Mouse (Mus musculus): ENCODE results near the gene Trim31.

The Trim31 gene

DNA sequence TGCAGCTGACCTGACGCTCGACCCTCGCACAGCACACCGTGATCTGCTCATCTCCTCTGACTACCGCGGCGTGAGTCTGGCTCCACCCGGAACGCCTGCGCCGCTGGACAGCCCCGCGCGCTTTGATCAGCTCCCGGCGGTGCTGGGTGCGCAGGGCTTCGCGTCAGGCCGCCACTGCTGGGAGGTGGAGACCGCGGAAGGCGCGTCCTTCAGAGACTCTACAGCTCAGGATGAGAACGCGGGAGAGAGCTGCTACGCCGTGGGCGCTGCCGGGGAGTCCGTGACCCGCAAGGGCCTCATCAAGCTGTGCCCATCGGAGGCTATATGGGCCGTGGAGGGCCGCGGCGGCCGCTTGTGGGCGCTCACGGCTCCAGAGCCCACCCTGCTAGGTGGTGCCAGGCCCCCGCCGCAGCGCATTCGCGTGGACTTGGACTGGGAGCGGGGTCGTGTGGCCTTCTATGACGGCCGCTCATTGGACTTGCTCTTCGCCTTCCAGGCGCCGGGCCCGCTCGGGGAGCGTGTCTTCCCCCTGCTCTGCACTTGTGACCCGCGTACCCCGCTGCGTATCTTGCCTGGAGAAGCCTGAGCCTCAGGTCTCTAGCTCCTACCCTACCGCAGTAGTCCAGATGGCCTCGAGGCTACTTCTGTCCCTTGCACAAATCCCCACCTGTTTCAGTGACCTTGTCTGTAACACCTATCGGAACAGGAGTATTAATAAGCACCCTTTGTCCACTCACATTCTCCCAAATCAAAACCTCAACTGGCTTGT is 49.3 kb downstream of the Trim31 start:
- DNase-seq = peak; percentile 96

DNA sequence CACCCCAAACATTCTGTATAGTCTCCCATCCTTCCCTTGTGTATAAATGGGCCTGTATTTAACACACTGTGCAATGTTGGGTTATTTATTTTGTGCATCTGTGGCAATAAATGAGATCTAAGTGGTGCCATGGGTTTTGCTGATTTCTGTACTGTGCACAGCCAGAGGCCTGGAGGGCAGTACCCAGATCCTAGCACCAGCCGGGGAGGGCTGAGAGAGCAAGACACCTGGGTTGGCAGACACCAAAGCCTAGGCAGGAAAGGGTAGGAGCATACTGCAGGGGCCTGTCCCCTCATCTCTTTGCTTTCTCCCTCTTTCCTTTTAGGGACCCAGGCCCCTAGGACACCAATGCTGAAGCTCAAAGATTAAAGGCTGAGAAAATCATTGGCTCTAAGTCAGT is 50.4 kb downstream of the Trim31 start:
- peak; percentile 88 for DNase-seq

GRCm38 (mm10) chr17:36949265-36949664 is 51.3 kb downstream of the Trim31 start:
- peak; percentile 88 for DNase-seq

DNA sequence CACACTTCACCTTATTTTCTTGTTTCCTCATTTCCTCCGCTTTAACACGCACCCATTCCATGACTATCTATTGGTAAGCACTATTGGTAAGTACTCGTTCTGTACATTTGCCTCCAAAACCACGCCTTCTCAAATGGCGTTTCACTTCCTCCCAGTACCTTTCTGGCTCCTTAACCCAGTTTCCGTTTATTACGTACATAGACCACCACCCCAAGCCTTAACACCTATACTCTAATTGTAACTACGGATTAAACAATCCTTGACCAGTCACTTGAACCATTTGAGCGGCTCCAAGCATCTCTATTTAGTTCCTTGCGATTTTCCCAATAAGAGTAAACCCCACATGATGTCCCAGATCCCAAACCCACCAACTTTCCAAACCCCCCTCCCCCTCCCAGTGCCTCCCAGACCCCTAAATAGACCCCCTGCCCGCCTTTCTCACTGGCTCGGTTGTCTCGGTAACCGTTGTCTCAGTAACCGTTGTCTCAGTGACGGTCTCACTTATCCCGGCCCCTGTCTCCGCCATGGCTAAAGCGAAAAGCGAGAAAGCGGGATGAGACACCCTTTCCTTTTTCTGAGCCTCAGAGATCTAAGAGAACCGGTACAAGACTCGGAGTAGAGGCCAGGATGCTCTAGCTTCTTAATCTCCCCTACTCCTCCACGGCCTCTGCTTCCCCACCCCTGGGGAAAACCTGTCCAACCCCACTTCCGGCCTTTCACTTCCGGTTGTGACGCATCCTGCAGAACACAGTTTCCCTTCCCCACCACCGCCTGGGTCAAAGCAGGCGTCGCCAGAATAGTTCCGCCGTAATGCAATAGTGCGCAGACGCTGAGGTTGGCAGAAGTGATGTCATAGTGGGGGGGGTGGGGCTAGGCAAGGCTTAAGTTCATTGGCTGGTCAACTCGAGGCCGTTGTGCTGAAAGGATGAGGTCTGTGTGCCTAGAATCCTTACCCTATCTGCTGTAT is 53.3 kb downstream of the Trim31 start, which contains the start of gene Ppp1r11:
Ppp1r11 (minus strand) TSS at position 761 of the 967 bp plus-strand sequence.
- DNase-seq = peak; percentile 100

DNA sequence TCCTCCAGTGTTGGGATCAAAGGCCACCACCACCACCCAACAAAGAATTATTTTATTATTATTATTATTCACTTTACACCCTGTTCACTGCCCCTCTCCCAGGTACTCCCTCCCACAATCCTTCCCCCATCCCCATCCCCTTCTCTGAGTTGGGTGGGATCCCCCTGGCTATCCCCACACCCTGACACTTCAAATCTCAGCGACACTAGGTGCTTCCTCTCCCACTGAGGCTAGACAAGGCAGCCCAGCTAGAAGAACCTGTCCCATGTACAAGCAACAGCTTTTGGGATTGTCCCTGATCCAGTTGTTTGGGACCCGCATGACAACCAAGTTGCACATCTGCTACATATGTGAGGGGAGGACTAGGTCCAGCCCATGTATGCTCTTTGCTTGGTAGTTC is 54.7 kb downstream of the Trim31 start:
- peak; percentile 92 for DNase-seq

GRCm38 (mm10) chr17:36953062-36953461 is 55.1 kb downstream of the Trim31 start:
- peak; percentile 85 for DNase-seq

DNA sequence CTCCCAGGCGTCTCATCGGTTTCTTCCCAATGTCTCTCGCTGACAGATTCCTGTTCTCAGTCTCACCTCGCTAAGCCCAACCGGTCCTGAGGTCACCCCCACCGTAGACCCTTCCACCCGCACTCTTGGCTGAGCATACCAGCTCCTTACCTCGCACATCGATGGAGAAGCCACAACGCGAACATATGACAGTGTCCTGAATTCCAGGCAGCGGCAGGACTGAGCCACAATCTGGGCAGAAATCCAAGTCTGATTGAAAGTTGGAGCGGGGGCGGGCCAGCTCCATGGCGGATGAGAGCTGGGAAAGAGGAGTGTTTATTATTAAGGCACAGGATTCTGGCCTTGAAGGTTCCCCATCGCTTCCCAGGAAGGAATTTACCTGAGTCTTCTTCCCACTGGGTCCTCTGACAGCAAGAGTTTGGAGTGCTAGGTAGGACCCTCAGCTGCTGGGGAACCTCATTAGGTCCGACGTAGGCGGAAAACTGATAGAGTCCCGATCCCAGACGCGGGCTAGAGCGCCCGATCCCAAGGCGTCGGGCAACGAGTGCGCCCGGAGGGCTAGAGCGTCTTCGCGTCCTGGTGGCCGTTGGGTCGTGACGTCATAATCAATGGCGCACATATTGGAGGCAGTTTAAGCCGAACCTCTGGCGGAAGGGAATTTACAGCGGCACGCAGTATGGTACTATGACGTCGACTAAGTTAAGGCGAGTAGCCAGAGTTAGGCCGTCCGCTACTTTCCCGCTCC is 60.3 kb downstream of the Trim31 start, which contains the start of the genes Znrd1 and Znrd1as:
Znrd1 (minus strand) TSS at position 561 of the 745 bp plus-strand sequence.
Znrd1as (plus strand) TSS at position 594 of the 745 bp plus-strand sequence.
- DNase-seq = peak; percentile 100

DNA sequence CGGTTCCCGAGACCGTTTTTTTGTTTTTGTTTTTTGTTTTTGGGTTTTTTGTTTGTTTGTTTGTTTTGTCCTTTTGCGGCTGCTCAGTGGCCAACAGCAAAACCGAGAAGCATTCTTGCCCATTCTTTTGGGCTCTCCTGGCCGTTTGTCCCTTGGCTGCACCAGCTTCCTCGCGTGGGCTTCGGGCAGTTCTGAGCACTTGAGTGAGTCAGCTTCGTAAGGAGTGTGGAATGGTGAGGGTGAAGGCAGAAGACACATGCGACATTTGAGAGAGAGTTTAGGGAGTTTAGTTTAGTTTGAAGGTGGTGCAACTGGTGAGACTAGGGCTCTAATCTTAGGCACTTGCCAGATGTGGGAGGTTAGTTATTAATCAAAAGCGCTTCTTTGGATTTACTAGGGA is 61.0 kb downstream of the Trim31 start:
- DNase-seq = no peak
